Mouse (Mus musculus) thymus, postnatal 0 days (tissue): ENCODE data around the gene Krtap24-1. TPM values are rescaled to one million over a fixed set of nuclear protein-coding genes. Genes with fewer than 3 reads are reported as not detected.

Experiments used
- DNase-seq: peaks from one replicate; pipeline ENCODE4 v3.0.0-alpha.2; 2015; ENCODE audit warnings: low spot score
- polyA plus RNA-seq: library from polyadenylated mRNA; unstranded; fragments of >200 nt; fragmentation: Nextera tagmentation; extraction: Ambion mirVana; gene quantifications from 2 replicates; pipeline ENCODE4 v1.2.1, GENCODE M21; 2015

Gene Krtap24-1
- polyA plus RNA-seq, 1 experiment from 2014 or later = not detected

DNA sequence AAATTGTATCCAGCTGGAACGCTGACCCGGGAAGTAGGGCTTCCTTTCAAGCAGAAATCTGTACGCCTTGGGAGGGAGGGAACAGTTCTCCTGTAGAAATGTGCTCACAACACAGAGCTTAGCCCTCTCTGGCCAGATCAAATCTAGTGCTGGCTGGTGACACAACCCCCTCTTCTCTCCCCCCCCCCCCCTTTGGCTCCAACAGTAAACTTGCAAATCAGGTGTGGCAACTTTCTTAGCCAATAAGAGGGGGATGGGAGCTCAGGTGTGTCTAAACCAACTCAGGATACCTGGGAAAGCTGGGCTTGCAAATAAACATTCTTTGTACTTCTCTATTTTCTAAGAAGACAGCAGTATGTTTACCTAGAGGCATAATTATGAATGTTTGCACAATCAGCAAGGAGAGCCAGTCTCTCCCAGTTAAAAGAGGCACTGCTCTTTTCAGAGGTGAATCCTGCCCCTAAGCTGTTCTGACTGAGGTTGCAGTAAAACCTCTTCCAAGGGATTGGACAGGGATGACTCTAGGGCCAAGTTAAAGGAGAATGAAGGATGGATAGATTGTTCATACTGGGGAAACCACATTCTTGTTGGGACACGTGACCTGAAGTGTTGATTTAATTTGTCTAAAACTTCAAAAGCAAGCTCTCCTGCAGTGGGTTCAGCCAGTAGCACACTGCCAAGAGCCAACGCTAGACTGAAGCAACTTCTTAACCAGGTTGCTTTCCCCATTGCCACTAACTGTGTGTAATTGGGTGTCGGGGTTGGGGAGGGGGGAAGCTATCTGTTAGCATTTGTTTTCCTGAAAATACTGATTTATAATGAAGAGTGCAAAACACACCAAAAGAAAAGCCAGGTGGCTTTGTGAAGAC, 48.8 kb downstream of the Krtap24-1 start, which contains the start of gene Cldn8:
Gene Cldn8 (minus strand): TSS at position 139 of the 869 bp plus-strand sequence.
- no peak for DNase-seq

GRCm38 (mm10) chr16:88561617-88562164, 50.4 kb downstream of the Krtap24-1 start:
- no peak for DNase-seq

Other genes with a start within 250 kb of the Krtap24-1 start
- gene Cldn17, start 105.3 kb downstream of the Krtap24-1 start, polyA plus RNA-seq = not detected in 2 replicates
- gene Cldn8, start 49.1 kb downstream of the Krtap24-1 start, polyA plus RNA-seq = 2.7 and 3.3 TPM in 2 replicates
- gene 2310079G19Rik, start 15.4 kb upstream of the Krtap24-1 start, polyA plus RNA-seq = not detected in 2 replicates
- not detected in 2 replicates for gene Krtap26-1, start 35.5 kb upstream of the Krtap24-1 start, polyA plus RNA-seq
- gene Krtap27-1, start 59.4 kb upstream of the Krtap24-1 start, polyA plus RNA-seq = not detected in 2 replicates
- not detected in 2 replicates for gene 2310061N02Rik, start 95.7 kb upstream of the Krtap24-1 start, polyA plus RNA-seq
- gene Krtap13-1, start 116.6 kb upstream of the Krtap24-1 start, polyA plus RNA-seq = not detected in 2 replicates
- gene Krtap13, start 139.4 kb upstream of the Krtap24-1 start, polyA plus RNA-seq = not detected in 2 replicates
- 0.13 TPM in 1 of 2 replicates, not detected in the other for gene 2310034C09Rik, start 146.6 kb upstream of the Krtap24-1 start, polyA plus RNA-seq
- not detected in 2 replicates for gene 2310057N15Rik, start 161.9 kb upstream of the Krtap24-1 start, polyA plus RNA-seq
- not detected in 2 replicates for gene Gm5965, start 165.6 kb upstream of the Krtap24-1 start, polyA plus RNA-seq
- not detected in 2 replicates for gene Gm20741, start 199.9 kb upstream of the Krtap24-1 start, polyA plus RNA-seq
- gene Krtap15, start 207.9 kb upstream of the Krtap24-1 start, polyA plus RNA-seq = not detected in 2 replicates
- gene Krtap14, start 213.9 kb upstream of the Krtap24-1 start, polyA plus RNA-seq = not detected in 2 replicates